Mouse (Mus musculus) adrenal gland, adult (tissue): ENCODE data around the gene Nphs1.
"Not testable (repeated sequence)": the region's sequence is repeated elsewhere in the genome, so short reads cannot be mapped to it uniquely, and the experiment has no call there.

Experiments used
- DNase-seq, 2 experiments: peaks; one replicate each; pipeline ENCODE4 v3.0.0; 2022 to 2023; ENCODE audit warnings: low spot score in 1 of 2; ENCODE audit not compliant: inconsistent age in 2 of 2

Gene Nphs1

GRCm38 (mm10) chr7:30439734-30440133 lies 18.4 kb upstream of the Nphs1 start:
- no peak for DNase-seq

GRCm38 (mm10) chr7:30440697-30441096 lies 17.4 kb upstream of the Nphs1 start:
- DNase-seq = peak; percentile 29 to 83

DNA sequence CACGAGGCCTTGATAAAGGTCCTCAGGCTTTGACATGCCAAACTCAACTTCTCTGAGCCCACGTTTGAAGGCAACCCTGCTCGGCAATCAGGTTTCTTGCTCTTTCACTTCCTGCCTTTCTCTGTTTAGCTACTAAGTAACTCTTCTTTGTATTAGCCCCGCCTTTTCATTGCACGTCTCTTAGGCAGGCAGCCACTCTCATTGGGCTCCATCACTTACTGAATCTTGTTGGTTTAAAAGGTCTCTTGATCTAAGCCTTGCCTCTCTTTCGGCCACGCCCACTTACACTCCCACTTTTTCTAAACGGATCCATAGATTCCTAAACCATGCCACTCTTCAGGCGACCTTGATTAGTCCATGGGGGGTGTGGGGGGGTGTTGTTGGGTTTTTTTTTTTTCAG lies 14.4 kb upstream of the Nphs1 start:
- no peak for DNase-seq

DNA sequence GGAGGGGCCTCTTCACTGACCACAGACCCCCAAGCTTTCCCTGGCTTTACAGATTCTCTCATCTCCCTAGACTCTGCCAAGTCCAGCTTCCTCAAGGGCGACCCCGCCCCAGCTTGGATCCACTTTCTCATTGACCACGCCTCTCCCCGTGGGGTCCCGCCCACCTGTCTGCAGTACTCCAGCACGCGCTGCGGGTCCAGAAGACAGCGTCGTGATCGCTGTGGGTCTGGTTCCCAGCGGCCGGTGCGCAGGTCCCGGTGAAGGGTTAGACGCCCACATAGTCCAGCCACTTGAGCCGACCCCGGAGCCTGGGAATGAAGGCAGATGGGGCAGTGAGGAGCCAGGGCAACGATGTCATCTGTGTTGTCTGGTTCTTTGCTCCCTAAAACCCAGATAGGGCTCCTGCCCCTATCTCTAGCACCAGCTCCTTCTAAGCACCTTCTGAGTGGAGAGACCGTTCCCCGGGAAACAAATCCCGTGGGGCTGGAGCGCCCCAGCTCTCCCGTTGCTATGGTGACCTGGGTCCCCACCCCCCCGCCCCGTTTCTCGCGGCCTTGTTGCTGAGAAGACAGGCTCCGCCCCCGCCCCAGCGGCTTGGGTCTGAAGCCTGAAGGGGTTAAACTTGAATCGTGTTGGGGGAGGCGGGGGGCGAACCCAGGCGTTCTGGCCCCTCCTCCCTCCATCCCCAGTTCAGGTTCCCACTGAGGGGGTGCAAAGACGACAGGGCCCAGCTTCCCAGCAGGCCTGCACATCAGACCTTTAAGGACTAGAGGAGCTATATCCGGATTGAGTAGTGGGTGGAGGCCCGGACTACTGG lies 13.8 kb upstream of the Nphs1 start:
- peak; percentile 53 to 80 for DNase-seq

DNA sequence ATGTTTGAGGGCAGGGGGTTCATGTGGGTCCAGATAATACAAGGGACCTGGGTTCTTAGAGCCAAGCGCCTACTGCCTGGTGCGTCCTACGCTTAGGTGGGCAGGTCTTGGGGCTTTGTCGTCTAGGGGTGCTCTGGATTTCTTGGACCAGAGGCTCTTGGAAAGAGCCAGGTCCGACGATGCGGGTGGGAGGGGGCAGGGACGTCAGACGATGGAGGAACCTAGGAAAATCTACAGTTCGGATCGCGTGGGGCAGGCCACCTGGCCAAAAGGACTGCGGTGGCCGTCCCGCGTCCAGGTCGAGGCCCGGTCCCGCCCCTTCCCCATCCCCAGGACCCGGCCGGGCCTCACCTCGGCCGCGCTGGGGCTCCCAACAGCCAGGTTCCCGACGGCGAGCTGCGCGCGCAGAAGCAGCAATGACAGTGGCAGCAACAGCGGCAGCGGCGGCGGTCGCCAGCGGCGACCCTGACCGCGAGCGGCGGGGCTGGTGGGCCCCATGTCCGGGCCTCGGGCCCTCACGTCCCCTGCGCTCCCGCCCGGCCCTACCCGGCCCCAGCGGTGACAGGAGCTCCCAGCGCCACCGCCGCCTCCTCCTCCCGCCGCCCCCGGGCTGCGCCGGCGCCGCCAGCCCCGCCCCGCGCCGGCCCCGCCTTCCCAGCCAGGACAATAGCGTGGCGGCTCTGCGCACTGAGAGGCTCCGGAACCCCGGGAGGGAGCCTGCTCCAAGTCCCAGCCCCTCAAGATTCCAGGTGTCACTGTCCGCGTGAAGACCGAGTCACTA lies 13.0 kb upstream of the Nphs1 start, which contains the start of gene Aplp1:
Aplp1 (minus strand) TSS at position 565 of the 781 bp plus-strand sequence.
- DNase-seq = peak; percentile 70 to 87

DNA sequence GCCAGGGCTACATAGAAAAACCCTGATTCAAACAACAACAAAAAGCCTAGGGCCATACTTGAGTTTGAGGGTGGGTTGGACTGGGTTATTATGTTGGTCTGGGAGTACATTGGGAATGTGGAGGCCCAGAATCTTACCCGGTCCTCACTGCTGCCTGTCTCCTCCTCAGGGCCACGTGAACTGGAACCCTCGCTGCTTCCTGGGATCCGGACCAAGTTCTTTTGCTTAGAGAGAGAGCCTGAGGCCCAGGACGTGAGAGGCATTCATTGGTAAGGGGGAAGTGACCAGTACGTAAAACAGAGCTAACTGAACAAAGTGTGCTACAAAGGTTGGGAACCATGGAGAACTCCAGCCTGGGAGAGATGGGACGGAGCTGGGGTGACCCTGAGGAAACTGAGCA lies 7.9 kb upstream of the Nphs1 start:
- DNase-seq = no peak

DNA sequence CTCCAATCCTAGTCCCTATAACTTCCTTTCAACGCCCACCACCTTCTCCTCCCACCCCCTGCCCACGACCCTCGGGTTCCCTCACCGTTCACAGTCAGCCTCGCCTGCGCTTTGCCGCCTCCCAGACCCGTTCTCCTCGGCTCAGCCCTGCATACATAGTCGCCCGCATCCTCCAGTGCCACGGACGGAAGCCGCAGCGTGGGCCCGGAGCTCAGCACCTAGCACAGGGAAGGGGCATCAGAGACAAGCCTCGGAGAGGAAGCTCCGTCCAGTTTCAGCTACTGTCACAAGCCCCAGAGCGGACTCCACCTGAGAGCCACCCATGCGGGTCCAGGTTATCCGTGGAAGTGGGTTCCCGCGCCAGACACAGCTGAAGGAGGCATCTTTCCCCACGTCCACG lies 4.8 kb upstream of the Nphs1 start:
- no peak for DNase-seq

- DNase-seq = peak in 1 of 2 experiments; percentile 57
Measured at GRCm38 (mm10) chr7:30453766-30454165, 4.3 kb upstream of the Nphs1 start.

DNA sequence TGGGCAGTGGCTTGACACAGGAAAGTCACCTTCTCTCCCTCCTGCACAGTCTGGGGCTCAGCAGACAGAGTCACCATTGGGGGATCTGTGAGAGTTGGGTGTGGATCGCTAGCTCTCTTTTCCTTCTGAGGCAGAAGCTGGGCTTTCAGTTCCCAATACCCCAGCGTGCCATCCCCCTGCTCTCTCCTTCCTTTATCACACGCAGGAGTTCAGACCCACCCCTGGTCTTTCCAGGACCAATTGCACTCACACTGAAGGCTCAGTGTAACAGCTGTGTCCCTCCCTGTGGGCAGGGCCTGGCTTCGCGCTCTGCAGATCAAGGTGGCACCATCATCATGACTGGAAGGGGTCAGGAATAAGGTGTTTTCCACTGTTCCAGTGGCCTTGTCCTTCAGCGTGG lies 3.9 kb upstream of the Nphs1 start:
- DNase-seq = no peak

GRCm38 (mm10) chr7:30456487-30456886 lies 1.6 kb upstream of the Nphs1 start:
- DNase-seq = no peak

DNA sequence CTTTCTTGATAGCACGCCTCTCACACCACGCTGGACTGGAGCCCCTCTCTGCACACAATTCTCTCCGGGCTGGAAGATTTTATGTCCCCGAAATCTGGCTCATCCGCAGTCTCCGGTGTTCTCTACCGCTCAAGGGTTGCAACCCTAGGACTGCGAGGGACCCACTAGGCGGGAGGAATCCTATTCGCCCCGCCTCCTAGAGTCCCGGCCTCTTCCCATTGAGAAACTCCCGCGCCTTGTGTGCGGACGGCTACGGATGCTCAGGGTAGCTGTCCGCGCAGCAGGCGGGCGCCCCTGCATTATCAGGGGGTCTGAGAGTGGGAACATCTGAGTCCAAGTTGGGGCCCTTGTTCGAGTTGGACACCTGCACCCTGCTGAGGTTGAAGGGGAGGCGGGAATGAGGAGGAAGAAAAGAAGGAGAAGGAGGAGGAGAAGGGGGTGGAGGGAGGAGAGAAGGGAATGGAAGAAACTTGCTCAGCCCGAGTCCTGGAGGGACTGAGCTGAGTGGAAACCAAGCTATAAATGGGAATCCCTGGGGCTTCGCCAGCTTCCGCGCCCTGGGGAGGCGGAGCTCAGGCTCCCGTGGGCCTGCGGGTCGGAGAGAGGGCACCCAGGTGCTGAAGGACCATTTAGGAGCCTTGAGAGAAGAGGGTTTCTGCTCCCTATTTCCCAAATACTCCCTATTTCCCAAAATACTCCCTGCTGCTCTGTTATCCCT lies 1.0 kb upstream of the Nphs1 start:
- no peak for DNase-seq

DNA sequence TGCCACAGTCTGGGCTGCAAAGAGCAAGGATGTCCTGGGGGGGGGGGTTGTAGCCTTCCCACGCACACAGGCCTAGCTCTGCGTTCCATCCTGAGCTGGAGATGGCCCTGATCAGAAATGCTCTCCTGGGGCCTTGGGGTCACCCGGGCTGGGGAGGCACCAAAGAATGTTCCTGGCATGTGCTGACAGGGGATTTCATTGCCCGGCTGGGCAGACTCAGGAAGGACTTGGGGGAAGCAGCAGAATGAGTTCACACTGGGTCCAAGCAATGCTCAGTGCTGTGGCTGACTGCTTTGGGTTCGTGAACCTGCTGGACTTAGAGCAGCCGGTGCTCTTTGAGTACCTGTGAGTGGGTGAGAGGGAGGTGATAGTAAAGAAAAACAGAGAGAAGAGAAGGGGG lies 1.4 kb downstream of the Nphs1 start:
- DNase-seq = no peak

DNA sequence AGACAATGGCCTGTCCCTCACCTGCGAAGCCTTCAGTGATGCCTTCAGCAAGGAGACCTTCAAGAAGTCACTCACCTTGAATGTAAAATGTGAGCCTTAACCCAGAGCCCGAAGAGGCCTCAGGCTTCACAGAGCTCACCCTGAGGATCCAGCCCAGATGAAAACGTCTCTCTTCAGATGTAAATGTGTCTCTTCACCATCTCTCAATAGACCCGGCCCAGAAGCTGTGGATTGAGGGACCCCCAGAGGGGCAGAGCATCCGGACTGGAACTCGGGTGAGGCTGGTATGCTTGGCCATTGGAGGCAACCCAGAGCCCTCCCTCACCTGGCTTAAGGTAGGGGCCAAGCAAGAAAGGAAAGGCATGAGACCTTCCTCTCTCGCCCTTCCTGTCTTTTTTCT lies 5.5 kb downstream of the Nphs1 start:
- no peak for DNase-seq

- peak in 1 of 2 experiments; percentile 66 for DNase-seq
Measured at GRCm38 (mm10) chr7:30463996-30464395, 5.9 kb downstream of the Nphs1 start.

- no peak for DNase-seq
Measured at GRCm38 (mm10) chr7:30464816-30465300, 6.7 kb downstream of the Nphs1 start.

DNA sequence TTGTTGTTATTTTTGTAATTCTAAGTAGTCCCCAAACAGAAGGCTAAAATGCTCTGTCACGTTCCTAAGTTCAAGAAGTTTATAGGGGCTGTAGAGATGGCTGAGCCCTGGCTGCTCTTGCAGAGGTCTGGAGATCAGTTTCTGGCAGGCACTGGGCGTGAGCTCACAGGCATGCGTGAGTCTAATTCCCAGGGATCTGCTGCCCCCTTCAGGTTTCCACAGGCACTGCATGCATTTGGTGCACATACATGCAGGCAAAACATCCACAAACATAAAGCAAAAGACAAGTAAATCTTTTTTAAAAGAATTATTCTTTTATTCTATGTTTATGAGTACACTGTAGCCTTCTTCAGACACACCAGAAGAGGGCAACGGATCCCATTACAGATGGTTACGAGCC lies 14.3 kb downstream of the Nphs1 start:
- peak; percentile 29 to 75 for DNase-seq

- no peak for DNase-seq
Measured at GRCm38 (mm10) chr7:30474999-30475398, 16.9 kb downstream of the Nphs1 start.

DNA sequence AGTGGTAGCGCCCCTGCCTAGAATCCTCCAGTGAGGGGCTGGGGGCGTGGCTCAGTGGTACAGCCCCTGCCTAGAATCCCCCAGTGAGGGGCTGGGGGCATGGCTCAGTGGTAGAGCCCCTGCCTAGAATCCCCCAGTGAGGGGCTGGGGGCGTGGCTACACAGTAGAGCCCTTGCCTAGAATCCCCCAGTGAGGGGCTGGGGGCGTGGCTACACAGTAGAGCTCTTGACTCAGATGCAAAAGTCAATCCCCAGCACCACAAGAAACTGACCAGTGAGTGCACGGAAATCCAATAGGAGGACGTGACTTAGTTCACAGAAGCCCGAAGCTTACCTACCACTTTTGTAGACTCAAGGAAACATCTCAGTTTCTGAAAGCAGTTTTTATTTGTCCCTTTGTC lies 18.0 kb downstream of the Nphs1 start:
- DNase-seq = not testable (repeated sequence)

DNA sequence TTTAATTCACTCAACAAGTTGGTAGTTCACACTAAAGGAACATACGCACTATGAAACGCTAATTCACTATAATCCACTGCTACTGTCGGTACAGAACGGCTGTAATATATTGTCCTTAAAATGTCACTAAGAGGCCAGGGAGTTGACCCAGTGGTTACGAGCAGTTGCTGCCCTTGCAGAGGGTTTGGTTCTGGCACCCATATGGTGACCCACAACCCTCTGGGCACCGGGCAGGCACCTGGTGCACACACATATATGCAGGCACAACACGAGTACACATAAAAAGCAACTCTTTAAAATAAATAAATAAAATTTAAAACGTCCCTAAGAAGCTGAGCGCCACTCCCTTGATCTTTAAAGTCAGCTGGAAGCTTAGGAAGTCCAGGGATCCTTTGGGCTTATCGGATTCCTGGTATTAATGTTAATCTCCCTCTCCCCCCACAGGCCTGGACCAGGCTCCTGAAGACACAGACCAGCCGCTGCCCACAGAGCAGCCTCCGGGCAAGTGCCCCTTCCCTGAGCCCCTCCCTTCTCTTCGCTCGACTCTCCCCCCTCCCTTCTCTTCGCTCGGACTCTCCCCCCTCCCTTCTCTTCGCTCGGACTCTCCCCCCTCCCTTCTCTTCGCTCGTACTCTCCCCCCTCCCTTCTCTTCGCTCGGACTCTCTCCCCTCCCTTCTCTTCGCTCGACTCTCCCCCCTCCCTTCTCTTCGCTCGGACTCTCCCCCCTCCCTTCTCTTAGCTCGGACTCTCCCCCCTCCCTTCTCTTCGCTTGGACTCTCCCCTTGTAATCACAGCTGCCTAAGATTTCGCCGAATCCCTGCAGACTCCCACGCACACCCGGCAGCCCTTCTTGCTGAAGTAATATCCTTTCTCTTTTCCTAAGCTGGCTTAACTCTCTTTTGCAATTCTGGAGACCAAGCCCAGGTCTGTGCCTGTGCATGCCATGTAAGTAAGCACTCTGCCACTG lies 19.6 kb downstream of the Nphs1 start:
- DNase-seq = no peak

DNA sequence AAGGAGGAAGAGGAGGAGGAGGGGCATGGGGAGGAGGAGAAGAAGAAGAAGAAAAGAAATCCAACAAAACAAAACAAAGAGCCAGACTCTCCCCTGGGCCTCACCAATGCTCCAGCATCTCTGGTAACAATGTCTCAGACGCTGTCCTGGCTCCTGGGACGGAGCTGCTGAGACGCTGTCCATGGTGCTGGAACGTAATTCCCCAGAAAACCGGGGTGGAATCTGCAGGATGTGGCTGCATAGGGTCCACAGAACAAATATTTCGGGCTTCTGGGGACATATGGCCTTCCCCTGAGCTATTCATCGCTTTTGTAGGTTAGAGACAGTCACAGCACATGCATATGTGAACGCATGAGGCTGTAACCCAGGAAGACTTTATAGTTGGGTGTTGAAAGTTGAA lies 26.1 kb downstream of the Nphs1 start:
- peak in 1 of 2 experiments; percentile 46 for DNase-seq
